Mouse (Mus musculus): ENCODE measurements around the gene Foxo3.

GRCm38 (mm10) chr10:42142791-42143190, 133.8 kb downstream of the Foxo3 start:
- TF ChIP-seq CTCF (IDR thresholded peaks at IDR 0.05) (no peak), EP300 (IDR thresholded peaks at IDR 0.05) (no peak)

Measured in lung, postnatal 0 days (tissue).